Mouse (Mus musculus) naive thymus-derived CD4-positive, alpha-beta T cell, adult 2 months (primary cell): ENCODE results near the gene Twist2.

Experiments used
- DNase-seq: peaks from one replicate; pipeline ENCODE4 v3.0.0-alpha.2; 2011; ENCODE audit warnings: low read depth

Twist2 gene

GRCm38 (mm10) chr1:91874633-91875032 is 73.4 kb downstream of the Twist2 start:
- peak; percentile 9 for DNase-seq

- DNase-seq, result no peak
Measured at GRCm38 (mm10) chr1:91875042-91875720, 73.9 kb downstream of the Twist2 start.

GRCm38 (mm10) chr1:91878696-91879095 is 77.4 kb downstream of the Twist2 start:
- DNase-seq, result no peak

GRCm38 (mm10) chr1:91880156-91880555 is 78.9 kb downstream of the Twist2 start:
- DNase-seq, result no peak

GRCm38 (mm10) chr1:91880899-91881298 is 79.6 kb downstream of the Twist2 start:
- no peak for DNase-seq

GRCm38 (mm10) chr1:91883115-91883514 is 81.9 kb downstream of the Twist2 start:
- no peak for DNase-seq

- no peak for DNase-seq
Measured at GRCm38 (mm10) chr1:91893598-91893997, 92.3 kb downstream of the Twist2 start.

GRCm38 (mm10) chr1:91894286-91894685 is 93.0 kb downstream of the Twist2 start:
- DNase-seq, result no peak

- peak; percentile 24 for DNase-seq
Measured at GRCm38 (mm10) chr1:91897078-91897477, 95.8 kb downstream of the Twist2 start.
